Mouse (Mus musculus) hematopoietic multipotent progenitor cell, adult 10-12 weeks (in vitro differentiated cells): ENCODE results near the gene Gm28510. TPM values are rescaled to one million over a fixed set of nuclear protein-coding genes. Genes with fewer than 3 reads are reported as not detected.

Experiments used
- polyA plus RNA-seq: library from polyadenylated mRNA; stranded (reverse); fragments of >175 nt; gene quantifications from 2 replicates; pipeline ENCODE4 v1.2.3, GENCODE M21; 2012; ENCODE audit warnings: low replicate concordance

Gm28510 gene
- not detected in 2 replicates for polyA plus RNA-seq

DNA sequence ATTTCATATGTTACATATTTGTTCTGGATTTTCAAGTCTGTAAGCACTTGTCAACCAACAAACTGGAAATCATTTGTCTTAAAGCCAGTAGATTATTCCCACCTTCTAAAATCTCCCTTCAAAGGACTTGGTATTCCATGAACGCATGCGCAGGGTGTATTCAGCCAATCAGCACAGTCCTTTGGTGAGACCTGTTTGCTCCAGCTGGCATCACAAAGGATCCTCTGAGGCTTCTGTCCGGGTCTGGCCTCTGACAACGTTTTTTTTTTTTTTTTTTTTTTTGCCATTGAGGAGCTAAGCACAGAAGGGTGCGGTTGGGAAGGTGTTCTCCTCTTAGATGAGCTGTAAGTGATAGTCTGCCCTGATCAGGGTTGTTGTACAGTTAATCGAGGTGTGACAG is at the start of gene Gm28510:
Gene Gm28510 (plus strand): TSS at position 301 of the 400 bp plus-strand sequence.

Other genes starting within 250 kb of the Gm28510 start
- gene Gm20834, start 88.1 kb upstream of the Gm28510 start, polyA plus RNA-seq: not detected in 2 replicates
- gene Gm20737, start 123.3 kb downstream of the Gm28510 start, polyA plus RNA-seq: not detected in 2 replicates
- not detected in 2 replicates for gene Gm21775, start 140.7 kb downstream of the Gm28510 start, polyA plus RNA-seq
- gene Gm21900, start 203.6 kb downstream of the Gm28510 start, polyA plus RNA-seq: not detected in 2 replicates